In genomic region chr11:97997387-97997960, GRCm38 (mm10) we compare ENCODE assay signal across 21 mouse cellular contexts. TPM values are rescaled to one million over a fixed set of nuclear protein-coding genes. Genes with fewer than 3 reads are reported as not detected.
A peak's percentile ranks its signal among the peaks of the same experiment; 100 is the strongest.
DNase-seq lines count a peak whose midpoint lies in the region; ATAC-seq and TF ChIP-seq lines count a peak whose summit lies in the region.
"Had no signal": no experiment of that assay in that cellular context is flagged by ENCODE, and none has a peak within 500 bp of the region (broad histone marks: within the 10 kb centered on the region; RNA-seq: fewer than 3 reads in every experiment).

No protein-coding gene starts in this region.

- H3K9me3 ChIP-seq in intestine, embryonic 16.5 days (ENCODE audit: control insufficient read depth, low read length): no peaks in the 10 kb centered on the region
- H3K9me3 ChIP-seq in intestine, postnatal 0 days (ENCODE audit: control insufficient read depth): no peaks in the 10 kb centered on the region
- H3K9me3 ChIP-seq: heart, embryonic 12.5 days; hindbrain, embryonic 10.5 days; limb, embryonic 15.5 days; midbrain, embryonic 12.5 days; stomach, embryonic 15.5 days had no signal

- peaks cover 16% of the 10 kb centered on the region for H3K4me1 ChIP-seq in intestine, embryonic 16.5 days (ENCODE audit: control insufficient read depth, insufficient read depth, low read length)
- H3K4me1 ChIP-seq in intestine, postnatal 0 days (replicated peaks; ENCODE audit: control insufficient read depth, insufficient read depth, low read length): peaks cover 4% of the 10 kb centered on the region; the same call in 1 of the 2 replicates
- peaks cover 66% of the 10 kb centered on the region for H3K4me1 ChIP-seq in thymus, adult 2 months (replicated peaks; ENCODE audit: control insufficient read depth, insufficient read depth, low read length)

- H3K36me3 ChIP-seq in intestine, embryonic 16.5 days (ENCODE audit: control insufficient read depth, insufficient read depth, low read length): no peaks in the 10 kb centered on the region
- H3K36me3 ChIP-seq in intestine, postnatal 0 days (ENCODE audit: control insufficient read depth, insufficient read depth): no peaks in the 10 kb centered on the region
- H3K36me3 ChIP-seq in thymus, adult 2 months (ENCODE audit: control insufficient read depth, insufficient read depth, low read length): peaks cover 8% of the 10 kb centered on the region; the same call in 1 of the 2 replicates
- H3K36me3 ChIP-seq: heart, embryonic 12.5 days; hindbrain, embryonic 10.5 days; limb, embryonic 15.5 days; midbrain, embryonic 12.5 days; stomach, embryonic 15.5 days had no signal

- no peak overlapping the region for H3K27ac ChIP-seq in intestine, embryonic 16.5 days (ENCODE audit: low read length)
- no peak overlapping the region for H3K27ac ChIP-seq in intestine, postnatal 0 days (ENCODE audit: low read depth, low read length)
- peak overlapping the region; percentile 99 for H3K27ac ChIP-seq in thymus, adult 2 months (ENCODE audit: control insufficient read depth, insufficient read depth, low read length)
- H3K27ac ChIP-seq: hindbrain, embryonic 10.5 days; left cerebral cortex, adult 2 months; limb, embryonic 15.5 days; midbrain, embryonic 12.5 days; stomach, embryonic 15.5 days had no signal

- WGBS in intestine, embryonic 16.5 days: 73% methylated on average over 8 of the region's 8 CpGs
- WGBS in intestine, postnatal 0 days: 76% methylated on average over 8 of the region's 8 CpGs
- WGBS in thymus, adult 2 months: 70% methylated on average over 8 of the region's 8 CpGs

- no peak overlapping the region for H3K4me2 ChIP-seq in intestine, embryonic 16.5 days (ENCODE audit: low read depth, low read length)
- no peak overlapping the region for H3K4me2 ChIP-seq in intestine, postnatal 0 days (replicated peaks; ENCODE audit: low read depth)
- H3K4me2 ChIP-seq: heart, embryonic 12.5 days; limb, embryonic 15.5 days; midbrain, embryonic 12.5 days; stomach, embryonic 15.5 days had no signal

- H3K4me3 ChIP-seq in intestine, embryonic 16.5 days (ENCODE audit: low read length): no peak overlapping the region
- no peak overlapping the region for H3K4me3 ChIP-seq in intestine, postnatal 0 days (ENCODE audit: low read depth, low read length)
- H3K4me3 ChIP-seq in thymus, adult 2 months (ENCODE audit: control insufficient read depth, insufficient read depth, low read length): peak overlapping the region; percentile 6; the same call in 1 of the 2 replicates
- H3K4me3 ChIP-seq: heart, embryonic 12.5 days; hindbrain, embryonic 10.5 days; left cerebral cortex, adult 2 months; limb, embryonic 15.5 days; midbrain, embryonic 12.5 days; stomach, embryonic 15.5 days had no signal

- DNase-seq in thymus, adult 2 months: no peak
- DNase-seq in thymus, postnatal 10 days (ENCODE audit: low spot score in 2 of 2): no peak
- peak; percentile 63 for DNase-seq in induced T-regulatory cell, adult 2 months (ENCODE audit: low read depth)
- DNase-seq in thymus, postnatal 25 days: peak; percentile 42
- no peak for DNase-seq in natural killer cell, adult 2 months (ENCODE audit: low spot score in 2 of 2)
- DNase-seq in spleen, adult 18-20 months: no peak
- DNase-seq: cerebellum, adult 8-10 months; cerebellum, postnatal 36 days; heart, postnatal 10 days; kidney, adult 11 months; left cerebral cortex, postnatal 4 days had no signal

- H3K27me3 ChIP-seq in intestine, embryonic 16.5 days (replicated peaks; ENCODE audit: control insufficient read depth, insufficient read depth, low read length): peaks cover 12% of the 10 kb centered on the region; the same call in 1 of the 2 replicates
- peaks cover 15% of the 10 kb centered on the region for H3K27me3 ChIP-seq in intestine, postnatal 0 days (replicated peaks; ENCODE audit: control insufficient read depth, insufficient read depth, low read length)
- H3K27me3 ChIP-seq in thymus, adult 2 months (ENCODE audit: control insufficient read depth, insufficient read depth, low read length): no peaks in the 10 kb centered on the region

- TF ChIP-seq CTCF in intestine, postnatal 0 days (IDR thresholded peaks at IDR 0.05; ENCODE audit: low read depth): no peak
- no peak for TF ChIP-seq CTCF in thymus, adult 2 months (IDR thresholded peaks at IDR 0.05; ENCODE audit: borderline replicate concordance, control insufficient read depth, extremely low read depth, insufficient read depth, low read length, poor library complexity)

- TF ChIP-seq POLR2A in thymus, adult 2 months (IDR thresholded peaks at IDR 0.05; ENCODE audit: control insufficient read depth, extremely low read depth, insufficient read depth, low read length, poor library complexity): no peak

- H3K9ac ChIP-seq in intestine, embryonic 16.5 days (ENCODE audit: low read depth, low read length): 0 out of 2 replicates have a peak overlapping the region, but pooled peaks have one; percentile 29
- no peak overlapping the region for H3K9ac ChIP-seq in intestine, postnatal 0 days (ENCODE audit: low read depth, low read length)
- H3K9ac ChIP-seq: heart, embryonic 12.5 days; limb, embryonic 15.5 days; midbrain, embryonic 12.5 days; stomach, embryonic 15.5 days had no signal

- no peak for ATAC-seq in intestine, embryonic 16.5 days
- no peak for ATAC-seq in intestine, postnatal 0 days
- ATAC-seq: forebrain, embryonic 14.5 days; hindbrain, embryonic 16.5 days had no signal

RNA-seq across cellular contexts. Expression of gene Arl5c, which starts 1.5 kb away (rescaled TPM):
- polyA plus RNA-seq in intestine, embryonic 16.5 days (2015; fragmentation: Nextera tagmentation; extraction: Ambion mirVana): 9.0 and 9.9 TPM in 2 replicates
- 4.2 and 4.4 TPM in 2 replicates for polyA plus RNA-seq in intestine, postnatal 0 days (2015; fragmentation: Nextera tagmentation; extraction: Ambion mirVana)
- 181 and 217 TPM in 2 replicates for polyA plus RNA-seq in thymus, adult 2 months (2012; rRNA removed)

RNA-seq across cellular contexts. Expression of gene Plxdc1, which starts 11.2 kb away (rescaled TPM):
- polyA plus RNA-seq in intestine, embryonic 16.5 days (2015; fragmentation: Nextera tagmentation; extraction: Ambion mirVana): 0.34 and 0.65 TPM in 2 replicates
- 0.30 and 0.31 TPM in 2 replicates for polyA plus RNA-seq in intestine, postnatal 0 days (2015; fragmentation: Nextera tagmentation; extraction: Ambion mirVana)
- 77.5 and 94.1 TPM in 2 replicates for polyA plus RNA-seq in thymus, adult 2 months (2012; rRNA removed)

RNA-seq across cellular contexts. Expression of gene Cacnb1, which starts 25.4 kb away (rescaled TPM):
- 5.1 TPM in 2 replicates for polyA plus RNA-seq in intestine, embryonic 16.5 days (2015; fragmentation: Nextera tagmentation; extraction: Ambion mirVana)
- polyA plus RNA-seq in intestine, postnatal 0 days (2015; fragmentation: Nextera tagmentation; extraction: Ambion mirVana): 2.8 and 3.2 TPM in 2 replicates
- polyA plus RNA-seq in thymus, adult 2 months (2012; rRNA removed): 27.1 and 32.9 TPM in 2 replicates

RNA-seq across cellular contexts. Expression of gene Rpl19, which starts 29.0 kb away (rescaled TPM):
- 990 and 1,058 TPM in 2 replicates for polyA plus RNA-seq in intestine, embryonic 16.5 days (2015; fragmentation: Nextera tagmentation; extraction: Ambion mirVana)
- polyA plus RNA-seq in intestine, postnatal 0 days (2015; fragmentation: Nextera tagmentation; extraction: Ambion mirVana): 668 and 699 TPM in 2 replicates
- 1,012 and 1,033 TPM in 2 replicates for polyA plus RNA-seq in thymus, adult 2 months (2012; rRNA removed)

RNA-seq across cellular contexts. Expression of gene Stac2, which starts 55.8 kb away (rescaled TPM):
- polyA plus RNA-seq in intestine, embryonic 16.5 days (2015; fragmentation: Nextera tagmentation; extraction: Ambion mirVana): 0.29 TPM in 2 replicates
- 0.13 TPM in 1 of 2 replicates, not detected in the other for polyA plus RNA-seq in intestine, postnatal 0 days (2015; fragmentation: Nextera tagmentation; extraction: Ambion mirVana)
- polyA plus RNA-seq in thymus, adult 2 months (2012; rRNA removed): 0.50 and 0.55 TPM in 2 replicates

Comparison
In these comparisons a context has a peak if more than half of its experiments do, and no peak if none do; other contexts are left out.
1. DNase-seq: peak in induced T-regulatory cell, adult 2 months (single experiment) and thymus, postnatal 25 days (single experiment); none in thymus, adult 2 months (single experiment), thymus, postnatal 10 days (0 of 2), natural killer cell, adult 2 months (0 of 2) and spleen, adult 18-20 months (0 of 2).
2. RNA of gene Arl5c, which starts 1.5 kb away (polyA plus RNA-seq): 181 to 217 TPM in thymus, adult 2 months; 9.0 to 9.9 TPM in intestine, embryonic 16.5 days and 4.2 to 4.4 TPM in intestine, postnatal 0 days; every median in the first group is over 10 times any median in the second.
3. RNA of gene Plxdc1, which starts 11.2 kb away (polyA plus RNA-seq): 77.5 to 94.1 TPM in thymus, adult 2 months; 0.34 to 0.65 TPM in intestine, embryonic 16.5 days and 0.30 to 0.31 TPM in intestine, postnatal 0 days; every median in the first group is over 10 times any median in the second.